Mouse (Mus musculus) ovary, postnatal 36 days (tissue): Measurements from ENCODE around the gene Klrb1b.
A peak's percentile ranks its signal among the peaks of the same experiment; 100 is the strongest.

Experiments
- DNase-seq: peaks from one replicate; pipeline ENCODE4 v3.0.0; 2022; ENCODE audit warnings: low spot score, mixed read lengths

Klrb1b gene

DNA sequence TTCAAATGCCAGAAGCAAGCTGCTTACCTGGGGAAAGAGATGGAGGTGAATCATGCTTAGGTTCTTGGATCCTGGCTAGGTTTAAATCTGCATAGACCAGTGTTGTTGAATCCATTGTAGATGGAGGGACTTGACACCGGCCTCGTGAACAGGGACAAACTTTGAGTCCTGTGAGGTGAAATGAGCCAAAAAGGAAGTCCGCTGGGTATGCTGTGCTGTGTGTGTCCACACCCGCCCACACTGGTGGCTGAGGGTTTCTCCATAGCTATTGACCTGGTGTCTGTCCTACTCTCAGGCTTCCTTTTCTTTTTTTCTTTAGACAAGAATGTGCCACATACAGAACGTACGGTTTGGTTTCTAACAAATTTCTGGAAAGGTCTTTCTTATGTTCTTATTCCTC, at the start of gene Klrb1b, which contains the start of gene Gm44511:
Gene Klrb1b (minus strand): TSS at position 200 of the 400 bp plus-strand sequence.
Gene Gm44511 (minus strand): TSS at position 184 of the 400 bp plus-strand sequence.
- DNase-seq = no peak

DNA sequence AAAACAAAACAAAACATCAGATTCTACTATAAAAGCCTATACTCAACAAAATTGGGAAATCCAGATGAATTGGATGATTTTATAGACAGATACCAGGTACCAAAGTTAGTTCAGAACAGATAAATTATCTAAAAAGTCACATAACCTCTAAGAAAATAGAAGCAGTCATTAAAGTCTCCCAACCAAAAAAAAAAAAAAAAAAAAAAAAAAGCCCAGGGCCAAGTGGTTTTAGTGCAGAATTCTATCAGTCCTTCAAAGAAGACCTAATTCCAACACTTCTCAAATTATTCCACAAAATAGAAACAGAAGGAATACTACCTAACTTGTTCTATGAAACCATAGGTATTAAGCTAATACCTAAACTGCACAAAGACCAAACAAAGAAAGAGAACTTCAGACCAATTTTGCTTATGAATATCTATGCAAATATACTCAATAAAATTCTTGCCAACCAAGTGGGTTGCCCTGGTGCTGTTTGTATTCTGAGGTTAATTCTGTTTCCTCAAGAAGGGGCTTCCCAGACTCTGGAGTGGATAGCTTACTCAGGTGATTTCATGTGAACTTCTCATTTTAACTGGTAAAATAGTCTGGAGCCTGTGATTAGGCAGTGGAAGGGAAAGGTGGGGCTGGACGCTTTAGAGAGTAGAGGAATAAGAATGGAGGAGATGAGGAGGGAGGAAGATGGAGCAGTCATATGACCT, 45.9 kb upstream of the Klrb1b start:
- no peak for DNase-seq

DNA sequence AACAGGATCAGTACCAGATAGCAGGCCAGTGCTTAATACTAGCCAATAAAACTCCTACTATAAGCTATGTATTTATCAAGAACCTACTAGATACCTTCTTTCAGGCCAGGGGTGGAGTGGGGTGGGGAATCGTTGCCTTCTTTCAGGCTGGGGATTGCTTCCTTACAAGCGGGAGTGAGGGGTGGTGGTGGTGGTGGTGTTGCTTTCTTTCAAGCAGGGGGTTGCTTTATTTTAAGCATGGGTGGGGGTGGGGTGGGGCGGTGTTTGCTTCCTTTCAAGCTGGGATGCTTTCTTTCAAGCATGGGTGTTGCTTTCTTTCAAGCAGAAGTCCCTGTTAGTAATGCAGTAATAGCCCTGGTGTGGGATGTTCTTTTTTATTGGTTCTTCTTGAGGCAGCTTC, 42.7 kb upstream of the Klrb1b start:
- no peak for DNase-seq

DNA sequence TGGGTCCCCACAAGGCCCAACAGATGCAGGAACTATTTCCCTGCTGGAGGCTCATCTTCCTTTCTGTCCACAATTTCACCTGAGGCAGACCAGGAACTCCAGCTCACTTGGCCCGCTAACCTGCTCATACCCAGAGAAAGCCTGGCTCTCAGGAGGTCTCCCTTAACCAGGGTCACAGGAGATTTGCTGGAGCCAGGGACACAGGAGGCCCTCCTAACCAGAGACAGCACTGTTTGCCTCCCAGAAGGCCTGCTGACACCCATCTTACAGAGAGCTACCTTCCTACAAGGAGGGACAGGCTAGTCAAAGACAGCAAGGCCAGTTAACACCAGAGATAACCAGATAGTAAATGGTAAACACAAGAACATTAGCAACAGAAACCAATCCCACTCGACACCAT, 31.8 kb upstream of the Klrb1b start:
- DNase-seq = no peak

DNA sequence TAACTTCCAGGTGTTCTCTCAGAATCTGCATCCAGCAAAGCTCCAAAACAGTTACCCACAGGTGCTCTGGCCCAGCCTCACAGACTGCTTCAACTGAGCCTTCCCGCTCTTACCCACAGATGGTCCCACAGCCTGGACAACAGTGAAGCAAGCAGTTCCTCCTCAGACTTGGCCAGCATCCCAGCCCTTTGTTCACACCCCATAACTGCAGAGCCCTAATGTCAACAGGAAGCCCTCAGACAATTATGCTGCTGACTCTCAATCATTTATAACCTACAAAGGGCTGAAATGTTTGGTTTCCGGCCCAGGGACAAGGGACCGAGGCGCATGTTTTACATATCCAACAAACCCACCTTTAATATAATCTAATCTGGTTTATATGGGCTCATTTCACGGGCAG, 30.1 kb upstream of the Klrb1b start:
- peak; percentile 66 for DNase-seq

DNA sequence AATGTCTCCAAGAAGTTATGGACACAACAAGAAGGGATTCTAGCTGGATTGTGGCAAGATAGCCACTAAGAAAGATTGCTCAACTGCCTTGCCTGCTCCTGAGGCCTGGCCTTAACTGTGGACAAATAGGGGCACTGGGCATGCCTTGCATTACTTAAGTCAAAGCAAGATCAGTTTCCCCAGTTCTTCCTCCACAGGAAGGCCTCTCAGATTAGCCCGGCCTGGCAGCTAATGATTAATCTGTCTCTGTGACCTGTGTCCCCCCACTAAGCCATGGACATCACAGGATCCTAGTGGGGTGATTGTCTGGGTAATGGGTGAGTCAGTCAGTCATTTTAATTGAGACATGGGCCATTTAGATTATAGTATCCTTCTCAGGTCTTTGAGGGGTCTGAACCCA, 29.3 kb upstream of the Klrb1b start:
- DNase-seq = no peak

DNA sequence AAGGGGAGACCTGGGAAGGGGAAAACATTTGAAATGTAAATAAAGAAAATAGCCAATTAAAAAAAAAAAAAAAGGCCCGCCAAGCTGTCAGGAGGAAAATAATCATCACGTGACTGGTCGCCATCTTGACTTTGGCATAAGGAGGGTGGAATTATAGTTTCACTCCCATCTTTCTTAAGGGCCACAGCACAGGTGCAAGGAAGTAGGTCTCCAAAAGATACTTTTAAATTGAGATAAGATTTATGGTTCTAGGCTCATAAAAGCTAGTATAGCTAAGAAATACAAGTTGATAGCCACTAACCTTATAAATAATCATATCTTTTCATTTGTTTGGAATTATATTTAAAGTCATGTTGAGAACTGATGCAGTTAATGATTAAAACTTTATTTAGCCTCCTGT, 28.8 kb upstream of the Klrb1b start:
- no peak for DNase-seq

DNA sequence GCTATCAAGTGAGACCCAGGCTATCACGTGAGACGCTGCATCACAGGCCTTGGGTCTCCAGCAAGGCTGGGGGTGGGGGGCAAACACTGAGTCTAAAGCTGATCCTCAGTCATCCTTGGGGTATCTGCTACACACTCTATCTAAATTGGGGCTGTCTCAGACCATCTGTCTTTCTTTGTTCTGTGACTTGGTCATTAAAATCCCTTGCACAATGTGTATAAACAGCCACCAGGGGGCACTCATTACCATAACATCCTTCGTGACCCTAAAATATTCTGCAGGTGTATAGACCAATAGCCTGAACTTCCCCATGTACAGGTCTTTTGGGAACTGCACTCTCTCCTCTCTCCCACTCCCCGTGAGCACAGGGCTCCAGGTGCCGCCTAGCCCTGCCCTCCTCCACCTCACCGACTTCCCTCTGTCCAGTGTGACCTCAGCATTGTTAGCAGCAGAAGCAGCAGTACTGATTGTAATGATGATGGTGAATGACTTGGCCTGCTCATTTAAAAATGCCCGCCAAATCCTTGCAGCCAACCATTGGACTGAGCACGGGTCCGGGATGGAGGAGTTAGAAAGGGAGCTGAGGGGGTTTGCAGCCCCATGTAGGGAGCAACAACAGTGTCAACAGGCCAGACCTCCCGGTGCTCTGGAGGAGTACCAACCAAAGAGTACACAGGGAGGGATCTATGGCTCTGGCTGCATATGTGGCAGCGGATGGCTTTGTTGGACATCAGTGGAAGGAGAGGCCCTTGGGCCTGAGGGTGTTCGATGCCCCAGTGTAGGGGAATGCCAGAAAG, 28.1 kb upstream of the Klrb1b start:
- DNase-seq = peak; percentile 39

DNA sequence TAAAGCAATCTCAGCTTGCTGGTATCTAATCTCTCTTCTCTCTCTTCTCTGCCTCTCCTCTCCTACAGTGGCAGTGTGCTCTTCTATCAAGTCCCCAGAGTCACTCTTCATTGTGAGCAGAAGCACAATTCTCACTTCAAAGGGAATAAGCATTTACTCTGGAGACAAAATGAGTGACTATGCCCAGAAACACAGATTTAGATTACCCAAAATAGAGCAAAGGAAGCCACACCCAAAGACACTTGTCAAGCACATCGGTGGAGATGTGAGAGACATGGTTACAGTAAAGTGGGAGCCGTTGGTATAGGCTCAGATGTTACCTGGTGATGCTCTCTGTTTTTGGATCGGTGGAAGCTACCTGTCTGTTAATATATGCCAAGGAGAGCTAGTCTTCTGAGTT, 26.6 kb upstream of the Klrb1b start:
- DNase-seq = no peak

DNA sequence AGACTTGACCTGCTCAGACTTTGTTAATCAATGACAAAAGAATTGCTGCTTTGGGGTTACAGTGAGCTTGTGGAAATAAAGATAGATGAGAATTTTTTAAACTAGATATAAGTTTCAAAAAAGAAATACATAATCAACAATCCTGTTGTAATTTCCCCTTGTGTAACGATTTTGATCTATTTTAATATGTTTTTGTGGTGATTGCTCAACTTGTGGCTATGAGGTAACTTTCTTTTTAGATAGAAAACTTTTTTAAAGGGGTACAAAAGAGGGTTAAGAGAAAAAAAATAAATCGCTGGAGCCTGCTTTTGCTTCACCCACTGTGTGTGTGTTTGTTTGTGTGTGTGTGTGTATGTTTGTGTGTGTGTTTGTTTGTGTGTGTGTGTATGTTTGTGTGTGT, 25.0 kb upstream of the Klrb1b start:
- no peak for DNase-seq

DNA sequence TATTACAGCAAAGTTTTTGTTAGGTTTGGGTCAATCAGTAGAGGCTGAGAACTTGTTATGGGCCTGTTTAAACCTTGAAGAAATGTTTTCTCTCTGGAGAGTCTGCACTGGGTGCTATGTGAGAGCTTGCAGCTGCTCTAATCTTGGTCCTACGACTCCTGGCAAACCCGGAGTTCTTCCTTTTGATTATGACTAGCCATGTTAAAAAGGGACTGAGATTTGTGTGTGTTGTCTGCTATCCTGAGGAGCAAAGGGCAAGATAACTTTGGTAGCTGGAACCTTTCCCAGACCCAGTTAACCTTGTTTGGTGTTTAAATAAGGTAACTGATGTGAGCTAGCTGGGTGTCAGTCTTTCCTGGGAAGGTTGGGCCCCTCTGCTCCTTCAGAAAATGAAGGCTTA, 24.5 kb upstream of the Klrb1b start:
- no peak for DNase-seq

DNA sequence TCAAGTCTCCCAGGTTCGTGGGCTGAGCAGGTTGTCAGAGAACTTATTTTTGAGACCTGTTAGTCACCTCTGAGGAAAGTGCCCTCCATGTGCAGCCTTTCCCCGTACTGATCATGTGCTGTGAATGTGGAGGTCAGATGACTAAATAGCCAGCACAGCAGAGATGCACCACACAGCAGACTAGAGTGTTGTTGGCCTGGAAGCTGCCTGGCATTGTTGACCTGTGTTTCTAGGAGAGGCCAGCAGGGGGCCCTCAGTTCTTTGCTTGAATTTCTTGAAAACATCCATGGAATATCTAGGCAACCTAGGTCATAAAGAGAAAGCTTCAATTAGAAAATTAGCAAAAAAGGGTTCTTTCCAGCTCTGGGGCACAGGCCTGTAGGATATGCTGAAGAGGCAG, 23.8 kb upstream of the Klrb1b start:
- peak; percentile 57 for DNase-seq

DNA sequence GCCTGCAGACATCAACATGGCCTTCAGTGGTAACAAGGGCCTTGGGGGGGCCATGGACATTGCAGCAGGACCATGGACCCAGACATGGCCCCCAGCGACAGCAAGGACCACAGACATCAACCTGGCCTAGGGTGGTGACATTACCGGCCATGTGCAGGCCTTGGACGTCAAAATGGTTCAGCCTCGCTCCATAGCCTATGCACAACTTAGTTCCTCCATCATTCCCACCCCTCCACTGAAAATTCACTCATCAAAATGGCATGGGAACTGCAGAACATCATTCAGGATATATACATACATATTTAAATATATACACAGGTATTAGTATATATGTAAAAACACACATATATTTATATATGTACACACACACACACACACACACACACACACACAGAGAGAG, 21.3 kb upstream of the Klrb1b start:
- no peak for DNase-seq

DNA sequence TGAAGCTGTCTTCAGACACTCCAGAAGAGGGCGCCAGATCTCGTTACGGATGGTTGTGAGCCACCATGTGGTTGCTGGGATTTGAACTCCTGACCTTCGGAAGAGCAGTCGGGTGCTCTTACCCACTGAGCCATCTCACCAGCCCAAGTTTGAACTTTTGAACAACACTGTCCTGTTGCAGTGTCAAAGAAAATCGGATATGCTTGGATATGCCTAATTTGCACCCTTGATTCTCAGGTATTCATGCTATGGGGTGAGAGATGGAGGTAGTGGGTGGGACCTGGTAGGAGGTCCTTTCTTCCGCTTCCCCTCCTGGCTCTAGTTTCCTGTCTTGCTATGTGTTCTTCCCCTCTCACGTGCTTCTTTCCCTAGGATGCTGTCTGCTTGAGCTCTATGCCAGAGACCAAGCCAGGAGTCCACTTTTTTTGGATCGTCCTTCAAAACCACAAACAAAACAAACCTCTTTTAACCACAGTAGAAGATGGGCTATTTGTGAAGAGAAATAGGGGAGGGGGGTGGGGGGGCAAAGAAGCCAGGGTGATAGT, 19.9 kb upstream of the Klrb1b start:
- no peak for DNase-seq

DNA sequence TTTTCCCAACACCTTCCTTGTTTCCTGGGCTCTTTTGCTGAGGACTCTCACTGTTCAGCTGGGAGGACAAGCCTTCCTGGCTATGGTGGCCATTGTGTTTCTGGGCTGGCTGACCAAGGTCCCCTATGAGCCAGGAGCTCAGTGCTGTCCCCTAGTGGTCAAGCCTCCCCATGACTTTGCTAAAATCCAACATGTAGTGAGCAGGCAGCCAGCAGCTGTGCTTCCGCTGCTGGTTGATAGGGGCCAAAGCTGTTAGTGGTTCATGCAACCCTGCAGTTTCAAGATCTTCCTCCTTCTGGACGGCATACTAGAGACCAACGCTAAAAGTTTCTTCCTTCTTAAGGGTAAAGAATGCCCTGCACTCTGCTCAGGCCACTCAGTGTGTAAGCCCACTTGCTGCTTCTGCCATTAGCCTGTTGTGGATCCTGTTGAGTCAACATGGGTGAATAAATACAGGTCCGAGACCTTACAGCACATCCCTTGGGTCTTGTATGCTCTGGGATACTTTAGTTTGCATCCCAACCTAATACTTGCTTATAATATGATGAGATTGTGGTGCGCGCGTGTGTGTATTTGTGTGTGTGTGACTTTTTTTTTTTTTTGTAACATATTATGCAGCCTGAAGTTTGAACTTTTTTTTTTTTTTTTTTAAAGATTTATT, 19.3 kb upstream of the Klrb1b start:
- peak; percentile 81 for DNase-seq

DNA sequence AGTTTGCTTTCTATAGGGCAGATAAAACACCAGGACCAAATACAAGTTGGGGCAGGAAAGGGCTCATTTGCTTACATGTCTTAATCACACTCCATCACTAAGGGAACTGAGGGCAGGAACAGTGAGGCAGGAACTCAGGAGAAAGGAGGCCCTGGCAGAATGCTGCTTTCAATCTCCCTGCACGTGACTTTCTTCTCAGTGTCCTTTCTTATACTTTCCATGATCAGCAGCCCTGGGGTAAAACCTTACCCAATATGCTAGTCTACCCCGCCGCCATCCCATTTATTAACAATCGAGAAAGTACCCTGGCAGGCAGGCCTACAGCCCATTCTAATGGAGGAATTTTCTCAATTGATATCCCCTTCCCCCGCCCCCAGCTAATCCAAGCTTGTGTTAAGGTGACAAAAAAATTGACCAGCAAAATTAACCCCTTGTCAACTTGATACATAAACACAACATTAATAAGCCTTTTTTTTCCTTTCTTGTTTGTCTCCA, 18.5 kb upstream of the Klrb1b start:
- DNase-seq = no peak

DNA sequence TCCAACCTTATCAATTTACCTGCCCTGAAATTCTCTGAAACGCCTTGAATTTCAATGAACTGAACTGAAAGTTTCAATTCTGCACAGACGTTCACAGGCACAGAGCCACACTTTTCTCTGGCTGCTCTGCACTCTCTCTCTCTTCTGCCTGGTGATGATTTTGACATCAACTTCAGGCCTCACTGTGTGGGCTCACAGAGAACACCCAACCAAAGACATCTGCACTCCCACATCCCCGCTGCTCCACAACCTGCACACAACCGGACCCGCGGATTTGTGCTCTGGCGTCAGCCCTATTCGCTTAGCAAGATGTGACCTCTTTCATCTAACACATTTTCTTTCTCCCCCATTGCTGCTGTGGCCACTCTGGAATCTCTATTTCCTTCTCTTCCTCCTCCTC, 18.0 kb upstream of the Klrb1b start:
- no peak for DNase-seq

DNA sequence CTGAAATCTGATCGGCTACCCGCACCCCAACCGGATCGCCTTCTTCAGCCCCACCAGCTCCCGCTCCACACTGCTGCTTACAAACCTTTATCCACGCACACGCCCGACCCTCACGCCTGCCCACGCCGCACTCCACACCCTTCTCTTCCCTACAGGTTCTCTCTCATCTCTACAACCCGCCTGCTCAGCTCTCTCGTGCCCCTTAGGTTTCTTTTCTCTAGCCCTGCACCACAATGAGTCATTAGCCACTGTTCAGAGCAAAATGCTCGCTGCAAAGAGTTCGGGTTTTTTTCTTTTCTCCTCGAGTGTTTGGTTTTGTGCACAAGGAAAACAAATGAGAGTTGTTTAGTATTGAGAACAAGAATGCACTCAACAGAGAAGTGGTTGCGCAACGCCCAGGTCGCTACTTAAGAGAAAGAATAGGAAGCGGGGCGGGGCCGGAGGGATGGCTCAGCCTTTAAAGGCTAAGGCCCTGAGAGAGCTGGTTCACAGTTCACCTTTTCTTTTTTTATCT, 17.4 kb upstream of the Klrb1b start:
- peak; percentile 59 for DNase-seq

DNA sequence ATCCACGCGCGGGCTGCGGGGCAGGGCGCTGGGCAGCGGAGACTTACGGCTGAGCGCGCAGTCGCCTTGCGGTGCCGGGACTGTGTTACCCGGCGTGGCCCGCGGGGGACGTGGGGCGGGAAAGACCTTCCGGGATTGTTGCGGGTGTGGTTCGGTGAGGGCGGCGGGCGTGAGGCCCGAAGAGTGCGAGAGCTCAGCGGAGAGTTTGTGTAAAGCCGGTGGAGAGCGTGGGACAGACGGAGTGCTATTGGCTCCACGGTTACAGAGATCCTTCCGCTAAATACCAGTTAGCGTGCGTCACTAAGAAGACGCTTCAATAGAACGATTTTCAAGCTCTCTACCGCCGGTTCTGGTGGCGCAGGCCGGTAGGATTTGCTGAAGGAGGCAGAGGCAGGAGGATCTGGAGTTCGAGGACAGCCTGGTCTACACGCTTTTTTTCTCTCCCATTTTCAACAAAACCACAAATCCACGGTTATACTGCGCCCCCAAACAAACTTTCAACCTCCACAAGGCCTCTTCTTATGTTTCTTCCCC, 16.9 kb upstream of the Klrb1b start:
- DNase-seq = peak; percentile 86

DNA sequence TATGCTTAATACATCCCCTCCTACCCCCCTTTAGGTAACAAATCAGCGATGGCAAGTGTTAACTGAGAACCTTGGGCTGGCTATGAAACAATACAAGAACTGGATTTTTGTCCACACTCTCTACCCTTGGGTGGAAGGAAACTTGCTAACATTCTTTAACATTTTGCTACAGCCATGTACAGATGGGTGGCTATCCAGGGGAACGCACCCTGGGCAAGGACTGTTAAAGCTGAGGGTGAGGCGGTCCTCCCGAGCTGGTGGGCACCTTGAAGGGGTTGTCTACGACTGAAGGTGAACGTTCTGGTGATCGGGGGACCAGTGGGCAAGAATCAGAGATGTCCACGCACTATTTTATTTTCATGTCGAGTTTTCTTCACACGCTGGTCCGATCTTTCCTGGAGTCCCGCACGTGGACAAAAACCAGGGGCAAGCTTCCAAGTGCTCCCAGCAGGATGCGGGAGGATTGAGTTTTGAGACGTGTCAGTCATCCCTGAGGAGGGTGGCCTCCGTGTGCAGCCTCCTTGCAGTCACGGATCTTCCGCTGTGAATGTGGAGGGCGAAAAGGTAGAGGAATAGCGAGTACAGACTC, 16.3 kb upstream of the Klrb1b start:
- no peak for DNase-seq

DNA sequence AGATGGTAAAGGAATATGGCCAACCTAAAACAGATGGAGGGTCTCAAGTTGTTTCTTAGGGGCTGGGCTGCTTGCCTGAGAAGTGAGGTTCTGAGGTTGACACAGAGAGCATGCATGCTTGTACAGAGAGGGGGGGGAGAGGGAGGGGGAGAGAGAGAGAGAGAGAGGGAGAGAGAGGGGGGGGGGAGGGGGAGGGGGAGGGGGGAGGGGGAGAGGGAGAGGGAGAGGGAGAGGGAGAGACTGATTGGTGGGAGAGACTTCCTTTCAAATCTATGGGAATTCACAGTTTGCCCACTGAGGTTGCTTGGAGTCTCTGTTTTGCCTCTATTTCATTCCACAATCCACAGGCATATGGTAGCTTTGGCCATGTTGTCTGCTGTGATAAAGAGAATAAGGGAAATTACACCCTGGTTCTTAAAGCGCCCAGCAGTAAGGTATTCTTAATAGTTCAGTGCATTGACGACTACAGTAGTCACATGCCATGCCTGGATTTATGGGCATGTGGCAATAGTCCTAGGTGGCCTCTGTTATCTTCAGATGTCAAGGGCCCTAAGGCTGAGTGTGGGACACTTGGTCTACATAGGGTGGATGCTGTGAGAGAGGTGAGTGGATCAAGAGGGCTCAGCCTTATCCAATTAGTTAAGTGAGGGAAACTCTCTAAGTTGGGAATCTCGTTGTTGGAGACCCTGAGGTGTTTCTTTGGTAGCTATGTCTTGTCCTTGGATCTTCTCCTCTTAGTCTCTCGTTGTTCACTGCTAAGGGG, 15.4 kb upstream of the Klrb1b start:
- no peak for DNase-seq
